Mouse (Mus musculus): ENCODE results near the gene Olfr545. TPM values are rescaled to one million over a fixed set of nuclear protein-coding genes. Genes with fewer than 3 reads are reported as not detected.

Olfr545 gene
- polyA plus RNA-seq, 1 experiment: not detected

DNA sequence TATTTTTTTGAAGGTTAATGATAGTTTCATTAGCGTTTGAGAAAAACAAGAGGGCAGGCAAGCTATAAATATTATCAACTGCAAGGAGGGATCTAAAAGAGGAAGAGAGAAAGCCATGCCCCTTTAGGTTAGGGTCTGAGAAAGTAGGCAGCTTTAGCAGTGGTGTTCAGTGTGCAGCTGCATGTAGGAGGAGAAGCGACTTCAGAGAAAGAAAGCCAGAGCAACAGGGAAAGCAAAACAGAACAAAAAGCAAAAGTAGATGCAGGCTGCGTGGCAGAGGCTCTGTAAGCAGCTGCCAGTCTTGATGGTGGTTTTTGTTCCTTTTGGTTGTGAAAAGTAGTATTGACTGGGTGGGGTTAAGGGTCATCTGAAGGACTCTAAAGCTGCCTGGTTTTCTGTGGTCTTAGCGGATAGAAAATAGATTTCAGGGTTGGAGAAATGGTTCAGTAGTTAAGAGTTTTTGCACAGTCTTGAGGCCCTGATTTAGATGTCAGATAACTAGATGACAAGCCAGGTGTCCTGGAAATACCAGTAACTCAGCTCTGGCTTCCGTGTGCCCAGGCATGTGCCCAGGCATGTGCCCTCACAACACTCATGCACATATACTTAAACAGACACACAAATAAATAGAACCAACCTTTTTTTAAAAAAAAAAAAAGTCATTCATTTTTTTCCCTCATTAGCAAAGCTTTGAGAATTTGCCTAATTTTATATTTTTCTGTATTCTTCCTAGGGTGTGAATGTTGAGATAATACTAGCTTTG is 40.6 kb downstream of the Olfr545 start:
- H3K27me3 ChIP-seq (ENCODE audit: control insufficient read depth, insufficient read depth, insufficient read length): no peaks in the 10 kb centered on the region
- H3K79me2 ChIP-seq (ENCODE audit: control insufficient read depth, insufficient read depth): no peaks in the 10 kb centered on the region
- H3ac ChIP-seq (ENCODE audit: control insufficient read depth, insufficient read length): no peak overlapping the region
- no peak overlapping the region for H3K4me2 ChIP-seq (ENCODE audit: low read depth)
- peaks cover 47% of the 10 kb centered on the region for H3K36me3 ChIP-seq (ENCODE audit: control insufficient read depth, insufficient read depth)
- H3K4me3 ChIP-seq: no peak overlapping the region
- no peak for TF ChIP-seq REST (IDR thresholded peaks at IDR 0.05; ENCODE audit: insufficient read depth, insufficient read length)
- no peak for TF ChIP-seq TCF3 (IDR thresholded peaks at IDR 0.05; ENCODE audit: insufficient read length, low read depth)

DNA sequence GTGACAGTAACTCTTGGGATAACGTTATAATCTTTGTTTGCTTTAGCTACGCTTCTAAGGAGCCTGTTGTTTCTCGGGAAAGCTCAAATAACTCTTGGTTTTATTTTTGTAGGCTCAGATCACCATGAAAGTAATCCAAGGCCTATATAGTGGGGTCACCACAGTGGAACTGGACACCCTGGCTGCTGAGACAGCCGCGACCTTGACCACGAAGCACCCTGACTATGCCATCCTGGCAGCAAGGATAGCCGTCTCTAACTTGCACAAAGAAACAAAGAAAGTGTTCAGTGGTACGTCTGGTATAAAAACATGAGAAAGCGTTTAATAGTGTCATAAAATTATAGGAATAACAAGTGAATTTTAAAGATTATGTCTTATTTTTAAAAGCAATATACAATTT is 52.9 kb downstream of the Olfr545 start:
- Histone ChIP-seq H3ac (ENCODE audit: control insufficient read depth, insufficient read length) (no peak overlapping the region), H3K36me3 (ENCODE audit: control insufficient read depth, insufficient read depth) (peaks cover 15% of the 10 kb centered on the region), H3K4me2 (ENCODE audit: low read depth) (peak overlapping the region; percentile 6), H3K27me3 (ENCODE audit: control insufficient read depth, insufficient read depth, insufficient read length) (no peaks in the 10 kb centered on the region), H3K79me2 (ENCODE audit: control insufficient read depth, insufficient read depth) (peaks cover 30% of the 10 kb centered on the region), H3K4me3 (no peak overlapping the region)
- no peak for TF ChIP-seq E2F4 (IDR thresholded peaks at IDR 0.05; ENCODE audit: insufficient read depth)
- no peak for TF ChIP-seq POLR2A (IDR thresholded peaks at IDR 0.05; ENCODE audit: insufficient read length, low read depth)
- no peak for TF ChIP-seq REST (IDR thresholded peaks at IDR 0.05; ENCODE audit: insufficient read depth, insufficient read length)
- no peak for TF ChIP-seq TCF12 (IDR thresholded peaks at IDR 0.05; ENCODE audit: insufficient read depth, poor library complexity, severe bottlenecking)
- no peak for TF ChIP-seq CEBPB (IDR thresholded peaks at IDR 0.05; ENCODE audit: insufficient read depth, poor library complexity, severe bottlenecking)
- no peak for TF ChIP-seq USF1 (IDR thresholded peaks at IDR 0.05; ENCODE audit: low read depth)
- peak in 1 of 3 experiments; percentile 27 for TF ChIP-seq MYOG (IDR thresholded peaks at IDR 0.05; ENCODE audit: control insufficient read depth in 1 of 3, insufficient read depth in 1 of 3, insufficient read length in 2 of 3, low read depth in 2 of 3)
- peak in 1 of 3 experiments; percentile 34 for TF ChIP-seq MYOD1 (IDR thresholded peaks at IDR 0.05; ENCODE audit: control insufficient read depth in 1 of 3, insufficient read length in 2 of 3, low read depth in 2 of 3)
- no peak for TF ChIP-seq POLR2AphosphoS2 (IDR thresholded peaks at IDR 0.05; ENCODE audit: insufficient read length, low read depth)
- TF ChIP-seq MAX (IDR thresholded peaks at IDR 0.05; ENCODE audit: low read depth): no peak

DNA sequence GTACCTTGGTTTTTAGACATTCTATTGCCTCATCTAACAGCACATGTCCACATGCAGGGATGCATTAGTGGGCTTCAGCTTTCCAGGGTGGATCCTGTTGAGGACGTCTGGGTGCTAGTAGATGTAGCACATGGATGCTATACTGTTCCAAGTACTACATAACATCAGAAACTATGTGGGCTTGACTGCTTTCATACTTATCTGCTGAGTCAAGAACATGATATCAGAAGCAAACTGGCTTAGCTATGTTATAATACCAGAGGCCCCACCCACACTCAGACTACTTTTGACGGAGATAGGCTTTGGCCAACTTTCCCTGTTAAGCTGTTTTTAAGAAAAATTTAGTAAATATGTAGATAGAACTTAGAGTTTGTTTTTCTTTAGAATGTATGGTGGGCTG is 55.1 kb downstream of the Olfr545 start:
- Histone ChIP-seq H3K4me2 (ENCODE audit: low read depth) (peak overlapping the region; percentile 28), H3K36me3 (ENCODE audit: control insufficient read depth, insufficient read depth) (peaks cover 2% of the 10 kb centered on the region), H3K79me2 (ENCODE audit: control insufficient read depth, insufficient read depth) (peaks cover 30% of the 10 kb centered on the region), H3ac (ENCODE audit: control insufficient read depth, insufficient read length) (no peak overlapping the region), H3K27me3 (ENCODE audit: control insufficient read depth, insufficient read depth, insufficient read length) (no peaks in the 10 kb centered on the region), H3K4me3 (no peak overlapping the region)
- TF ChIP-seq USF1 (IDR thresholded peaks at IDR 0.05; ENCODE audit: low read depth): no peak
- no peak for TF ChIP-seq CEBPB (IDR thresholded peaks at IDR 0.05; ENCODE audit: insufficient read depth, poor library complexity, severe bottlenecking)
- no peak for TF ChIP-seq SRF (IDR thresholded peaks at IDR 0.05; ENCODE audit: control insufficient read depth, insufficient read length, low read depth)
- TF ChIP-seq POLR2AphosphoS2 (IDR thresholded peaks at IDR 0.05; ENCODE audit: insufficient read length, low read depth): no peak
- no peak for TF ChIP-seq MYOD1 (IDR thresholded peaks at IDR 0.05; ENCODE audit: control insufficient read depth in 1 of 3, insufficient read length in 2 of 3, low read depth in 2 of 3)
- no peak for TF ChIP-seq MYOG (IDR thresholded peaks at IDR 0.05; ENCODE audit: control insufficient read depth in 1 of 3, insufficient read depth in 1 of 3, insufficient read length in 2 of 3, low read depth in 2 of 3)
- no peak for TF ChIP-seq TCF12 (IDR thresholded peaks at IDR 0.05; ENCODE audit: insufficient read depth, poor library complexity, severe bottlenecking)

DNA sequence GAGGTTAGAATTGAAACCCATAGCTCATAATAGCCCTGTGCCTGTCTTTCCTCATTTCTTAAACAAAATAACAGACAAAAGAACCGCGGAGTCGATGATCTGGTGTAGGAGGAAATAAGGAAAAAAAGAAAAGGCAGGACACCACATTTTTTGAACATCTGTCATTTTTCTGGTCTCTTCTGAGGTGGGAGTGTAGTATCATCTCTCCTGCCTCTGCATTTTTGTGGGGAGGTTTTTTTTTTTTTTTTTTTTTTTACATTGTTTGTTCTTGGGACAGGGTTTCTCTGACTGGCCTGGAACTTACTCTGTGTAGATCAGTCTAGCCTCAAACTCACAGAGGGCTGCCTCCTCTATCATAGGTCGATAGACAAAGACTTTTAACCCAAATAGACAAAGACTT is 56.9 kb downstream of the Olfr545 start:
- Histone ChIP-seq H3ac (ENCODE audit: control insufficient read depth, insufficient read length) (peak overlapping the region; percentile 22), H3K36me3 (ENCODE audit: control insufficient read depth, insufficient read depth) (no peaks in the 10 kb centered on the region), H3K4me3 (peak overlapping the region; percentile 93), H3K4me2 (ENCODE audit: low read depth) (peak overlapping the region; percentile 86), H3K79me2 (ENCODE audit: control insufficient read depth, insufficient read depth) (peaks cover 30% of the 10 kb centered on the region), H3K27me3 (ENCODE audit: control insufficient read depth, insufficient read depth, insufficient read length) (no peaks in the 10 kb centered on the region)
- TF ChIP-seq MYOG (IDR thresholded peaks at IDR 0.05; ENCODE audit: control insufficient read depth in 1 of 3, insufficient read depth in 1 of 3, insufficient read length in 2 of 3, low read depth in 2 of 3): no peak
- TF ChIP-seq USF1 (IDR thresholded peaks at IDR 0.05; ENCODE audit: low read depth): no peak
- TF ChIP-seq SRF (IDR thresholded peaks at IDR 0.05; ENCODE audit: control insufficient read depth, insufficient read length, low read depth): no peak
- TF ChIP-seq CEBPB (IDR thresholded peaks at IDR 0.05; ENCODE audit: insufficient read depth, poor library complexity, severe bottlenecking): no peak
- TF ChIP-seq POLR2AphosphoS2 (IDR thresholded peaks at IDR 0.05; ENCODE audit: insufficient read length, low read depth): no peak
- no peak for TF ChIP-seq MAX (IDR thresholded peaks at IDR 0.05; ENCODE audit: low read depth)
- no peak for TF ChIP-seq POLR2A (IDR thresholded peaks at IDR 0.05; ENCODE audit: insufficient read length, low read depth)
- TF ChIP-seq TCF3 (IDR thresholded peaks at IDR 0.05; ENCODE audit: insufficient read length, low read depth): no peak
- TF ChIP-seq E2F4 (IDR thresholded peaks at IDR 0.05; ENCODE audit: insufficient read depth): no peak
- no peak for TF ChIP-seq REST (IDR thresholded peaks at IDR 0.05; ENCODE audit: insufficient read depth, insufficient read length)
- no peak for TF ChIP-seq TCF12 (IDR thresholded peaks at IDR 0.05; ENCODE audit: insufficient read depth, poor library complexity, severe bottlenecking)
- no peak for TF ChIP-seq MYOD1 (IDR thresholded peaks at IDR 0.05; ENCODE audit: control insufficient read depth in 1 of 3, insufficient read length in 2 of 3, low read depth in 2 of 3)
